Mouse (Mus musculus) E14TG2a.4 (cell line): ENCODE results near the gene Shisa2.

Experiments
- H3K27me3 ChIP-seq: 2 replicates; pipeline ENCODE4 v1.6.1; 2014; ENCODE audit warnings: low read length, control low read depth; ENCODE audit not compliant: insufficient read depth
- H3K36me3 ChIP-seq: 2 replicates; pipeline ENCODE4 v1.6.1; 2014; ENCODE audit warnings: low read length, control low read depth; ENCODE audit not compliant: insufficient read depth
- H3K4me1 ChIP-seq: replicated peaks from 2 replicates; pipeline ENCODE4 v1.6.1; 2014; ENCODE audit warnings: low read depth, low read length, control low read depth
- H3K4me3 ChIP-seq: replicated peaks from 2 replicates; pipeline ENCODE4 v1.5.1; 2014; ENCODE audit warnings: mild to moderate bottlenecking, low read length
- H3K9me3 ChIP-seq: 2 replicates; pipeline ENCODE4 v1.6.1; 2014; ENCODE audit warnings: low read length, control low read depth
- CTCF ChIP-seq: conservative IDR thresholded peaks from 2 replicates; pipeline ENCODE4 v1.5.1; 2014; ENCODE audit warnings: low read length
- NANOG ChIP-seq: IDR thresholded peaks from 2 replicates; pipeline ENCODE4 v1.6.1; 2014; ENCODE audit warnings: borderline replicate concordance, low read length, mixed read lengths
- POU5F1 ChIP-seq: IDR thresholded peaks from 2 replicates; pipeline ENCODE4 v1.6.1; 2014; ENCODE audit warnings: low read length, borderline replicate concordance

Gene Shisa2

DNA sequence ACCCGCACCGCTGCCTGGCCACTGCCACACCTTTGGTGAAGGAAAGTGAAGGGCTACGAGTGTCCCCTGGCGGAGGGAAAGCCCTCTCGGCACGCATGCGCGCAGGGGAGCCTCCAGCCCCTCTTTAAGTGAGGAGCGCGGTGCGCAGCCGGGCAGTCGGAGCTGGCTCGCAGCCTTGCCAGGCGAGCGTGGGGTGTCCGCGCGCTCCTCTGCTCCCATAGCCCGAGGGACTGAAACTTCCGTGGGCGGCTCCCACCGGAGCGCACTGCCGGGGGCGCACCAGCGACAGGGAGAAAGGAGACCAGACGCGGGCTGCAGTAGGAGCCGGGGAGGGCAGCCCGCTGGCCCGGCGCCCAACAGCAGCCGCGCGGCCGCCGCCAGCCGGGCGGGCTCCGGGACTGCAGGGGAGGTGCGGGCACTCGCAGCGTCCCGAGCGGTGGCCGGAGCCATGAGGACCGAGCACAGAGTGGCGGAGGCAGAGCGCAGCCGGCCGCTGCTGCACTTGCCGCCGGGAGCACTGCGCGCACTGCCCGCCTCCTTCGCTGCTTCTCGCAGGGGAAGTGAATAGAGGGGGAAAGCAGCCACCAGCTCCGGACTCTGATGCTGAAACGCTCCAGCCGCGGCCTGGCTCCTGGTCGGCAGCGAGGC is at the start of gene Shisa2:
Shisa2 (plus strand) TSS at position 151 of the 648 bp plus-strand sequence.
- TF ChIP-seq NANOG: no peak
- TF ChIP-seq CTCF: no peak; the same call in 1 of the 2 replicates
- TF ChIP-seq POU5F1: no peak

DNA sequence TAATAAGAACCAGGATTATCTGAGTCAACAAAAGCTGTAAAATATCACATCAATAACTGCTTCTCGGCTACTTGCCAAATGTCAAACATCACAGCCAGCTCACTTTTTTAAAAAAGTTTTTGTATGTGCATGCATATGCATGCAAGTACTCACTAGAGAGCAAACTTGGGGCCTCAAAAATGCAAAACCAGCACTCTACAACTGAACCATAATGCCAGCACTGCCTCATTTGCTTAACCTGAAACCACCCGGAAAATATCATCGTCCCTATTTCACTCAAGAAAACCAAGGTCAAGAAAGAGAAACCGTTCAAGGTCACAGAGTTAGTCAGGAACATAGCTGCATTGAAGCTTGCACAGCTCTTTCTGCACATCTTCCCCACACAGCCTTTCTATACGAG is 48.7 kb upstream of the Shisa2 start:
- H3K36me3 ChIP-seq: peaks cover 41% of the 10 kb centered on the region
- no peaks in the 10 kb centered on the region for H3K9me3 ChIP-seq
- TF ChIP-seq CTCF (no peak), NANOG (no peak), POU5F1 (no peak)
- no peaks in the 10 kb centered on the region for H3K27me3 ChIP-seq
- no peak overlapping the region for H3K4me3 ChIP-seq
- no peaks in the 10 kb centered on the region for H3K4me1 ChIP-seq

More for the DNA sequence above, at the start of gene Shisa2:
- peaks cover 69% of the 10 kb centered on the region for H3K4me1 ChIP-seq
- H3K36me3 ChIP-seq: peaks cover 14% of the 10 kb centered on the region
- peaks cover 21% of the 10 kb centered on the region for H3K27me3 ChIP-seq
- peak within 1 kb of the TSS; percentile 85 for H3K4me3 ChIP-seq
- H3K9me3 ChIP-seq: no peaks in the 10 kb centered on the region

DNA sequence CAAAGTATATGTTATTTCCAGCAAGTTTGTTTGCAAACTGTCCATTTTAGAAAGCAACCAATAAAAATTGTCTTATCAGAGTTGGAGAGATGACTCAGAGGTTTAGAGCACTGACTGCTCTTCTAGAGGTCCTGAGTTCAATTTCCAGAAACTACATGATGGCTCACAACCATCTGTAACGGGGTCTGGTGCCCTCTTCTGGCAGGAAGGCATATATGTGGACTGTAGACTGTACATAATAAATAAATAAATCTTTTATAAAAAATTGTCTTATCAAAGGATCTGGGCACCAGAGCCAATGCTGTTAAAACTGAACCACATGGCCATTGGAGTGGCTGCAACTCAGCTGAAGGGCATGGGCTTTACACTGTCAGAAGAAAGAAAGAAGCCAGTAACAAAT is 34.5 kb upstream of the Shisa2 start:
- no peak for TF ChIP-seq POU5F1
- TF ChIP-seq CTCF: peak; percentile 31
- Histone ChIP-seq H3K27me3 (no peaks in the 10 kb centered on the region), H3K4me3 (no peak overlapping the region), H3K36me3 (peaks cover 70% of the 10 kb centered on the region), H3K9me3 (no peaks in the 10 kb centered on the region), H3K4me1 (peaks cover 16% of the 10 kb centered on the region)

DNA sequence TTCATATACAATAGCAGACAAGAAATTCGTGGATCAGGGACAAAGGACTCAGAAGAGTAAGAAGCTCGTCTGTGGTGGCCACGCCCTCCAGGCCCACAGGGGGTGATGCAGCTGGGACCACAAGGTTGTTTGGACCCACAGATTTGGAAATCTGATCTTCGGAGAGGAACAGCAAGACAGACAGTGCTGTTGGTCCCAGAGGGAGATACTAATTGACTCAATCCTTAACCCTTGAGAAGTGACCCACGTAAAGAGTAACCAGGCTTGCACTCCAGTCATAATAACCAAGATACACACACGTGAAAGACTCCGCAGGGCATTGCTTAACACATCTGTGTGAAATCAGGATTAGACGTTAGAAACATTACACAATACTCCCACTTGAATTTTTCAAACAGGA is 33.2 kb upstream of the Shisa2 start:
- peaks cover 61% of the 10 kb centered on the region for H3K36me3 ChIP-seq
- H3K9me3 ChIP-seq: no peaks in the 10 kb centered on the region
- no peak for TF ChIP-seq NANOG
- TF ChIP-seq POU5F1: no peak
- no peak for TF ChIP-seq CTCF
- H3K4me1 ChIP-seq: peaks cover 21% of the 10 kb centered on the region
- H3K27me3 ChIP-seq: no peaks in the 10 kb centered on the region
- H3K4me3 ChIP-seq: no peak overlapping the region

DNA sequence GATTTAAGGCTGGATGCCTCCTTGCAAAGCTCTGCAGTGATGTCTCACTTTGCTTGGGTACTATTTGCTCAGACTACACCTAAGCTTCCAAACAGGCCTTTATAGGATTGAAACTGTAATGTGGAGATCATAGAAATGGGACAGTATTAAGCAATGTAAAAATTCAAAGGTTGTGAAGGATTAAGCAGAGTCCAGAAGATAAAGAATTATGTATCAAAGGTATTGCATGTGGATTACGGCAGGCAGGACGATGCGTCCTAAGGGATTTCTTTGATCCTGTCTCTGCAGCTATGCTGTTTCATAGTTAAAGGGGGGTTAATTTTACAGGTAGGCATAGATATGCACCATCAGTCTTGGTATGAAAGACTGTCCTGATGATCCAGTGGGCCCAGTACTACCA is 32.5 kb upstream of the Shisa2 start:
- Histone ChIP-seq H3K36me3 (peaks cover 59% of the 10 kb centered on the region), H3K4me1 (peaks cover 25% of the 10 kb centered on the region)
- TF ChIP-seq CTCF (no peak), NANOG (no peak), POU5F1 (no peak)

DNA sequence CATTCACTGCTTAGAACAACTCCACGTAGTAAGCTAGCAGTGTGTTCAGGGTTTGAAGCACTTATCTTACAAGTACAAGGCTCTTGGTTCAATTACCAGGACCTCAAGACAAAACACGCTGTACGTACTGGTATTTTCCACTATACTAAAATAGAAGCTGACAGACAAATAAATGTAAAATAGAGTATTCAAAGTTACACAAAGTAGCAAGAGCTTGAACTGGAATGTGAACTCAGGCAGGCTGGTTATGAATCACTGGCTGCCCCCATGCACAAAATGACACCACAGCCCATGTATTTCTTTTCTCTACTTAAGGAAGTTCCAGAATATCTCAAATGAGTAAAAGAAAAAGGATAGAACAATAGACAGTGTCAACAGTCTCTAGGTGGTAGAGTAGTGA is 30.1 kb upstream of the Shisa2 start:
- TF ChIP-seq CTCF: no peak
- TF ChIP-seq POU5F1: no peak
- no peak for TF ChIP-seq NANOG
- H3K4me1 ChIP-seq: peaks cover 30% of the 10 kb centered on the region
- no peaks in the 10 kb centered on the region for H3K9me3 ChIP-seq
- no peaks in the 10 kb centered on the region for H3K27me3 ChIP-seq
- peaks cover 37% of the 10 kb centered on the region for H3K36me3 ChIP-seq
- no peak overlapping the region for H3K4me3 ChIP-seq

More for the DNA sequence above, 32.5 kb upstream of the Shisa2 start:
- H3K9me3 ChIP-seq: no peaks in the 10 kb centered on the region
- H3K27me3 ChIP-seq: no peaks in the 10 kb centered on the region
- H3K4me3 ChIP-seq: no peak overlapping the region

DNA sequence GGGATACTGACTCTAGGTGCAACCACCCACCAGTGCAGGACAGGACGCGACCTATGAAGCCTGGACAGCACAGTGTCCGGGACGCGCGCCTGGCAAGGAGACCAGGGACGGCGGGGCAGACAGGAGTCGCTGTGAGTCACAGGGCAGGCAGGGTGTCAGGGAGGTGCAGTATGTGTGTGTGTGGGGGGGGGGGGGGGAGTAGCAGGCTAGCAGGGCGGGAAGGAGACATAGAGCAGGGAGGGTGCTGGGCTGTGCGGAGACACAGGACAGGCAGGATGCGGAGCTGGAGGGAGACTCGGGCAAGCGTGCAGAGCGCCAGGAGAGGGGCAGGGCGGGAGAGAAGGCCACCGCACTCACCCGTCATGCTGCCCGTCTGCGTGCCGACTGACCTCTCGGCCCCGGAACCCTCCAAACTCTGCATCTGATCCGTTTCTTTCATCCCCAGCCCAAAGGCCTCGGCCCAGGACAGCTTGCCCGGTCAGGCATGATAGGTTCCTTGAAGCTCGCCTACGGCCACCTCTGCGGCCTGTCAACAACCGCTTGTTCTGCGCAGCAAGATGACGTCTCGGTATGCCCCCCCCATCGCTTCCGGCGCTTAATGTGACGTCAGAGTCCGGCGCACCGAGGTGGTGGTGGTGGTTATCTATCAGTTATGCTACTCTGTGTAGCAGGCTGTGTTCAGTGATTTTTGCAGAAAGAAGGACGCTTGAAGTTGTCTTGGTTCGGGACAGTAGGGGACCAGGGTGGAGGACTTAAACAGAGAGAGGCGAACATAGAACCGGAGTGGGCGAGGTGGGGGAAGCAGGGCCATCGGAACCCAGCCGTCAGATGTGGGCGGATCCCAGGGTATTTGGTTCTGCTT is 27.5 kb upstream of the Shisa2 start, which contains the start of gene Cdadc1:
Cdadc1 (minus strand) TSS at position 562 of the 862 bp plus-strand sequence.
- H3K36me3 ChIP-seq: peaks cover 20% of the 10 kb centered on the region

DNA sequence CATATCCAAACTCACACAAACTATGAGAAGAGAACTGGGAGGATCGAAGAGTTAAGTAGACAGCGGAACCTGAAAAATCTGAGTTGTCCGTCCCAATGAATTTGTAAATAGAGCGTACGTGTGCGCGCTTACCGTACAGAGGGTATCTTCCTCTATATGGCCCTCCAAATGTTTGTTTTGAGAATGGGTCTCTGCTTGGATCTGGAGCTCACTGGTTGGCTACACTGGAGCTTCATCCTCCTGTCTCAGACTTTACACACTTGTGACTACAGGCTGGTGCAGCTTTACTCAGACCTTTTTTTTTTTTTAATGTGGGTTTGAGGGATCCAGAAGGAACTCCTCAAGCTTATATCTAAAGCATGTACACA is 26.9 kb upstream of the Shisa2 start:
- no peaks in the 10 kb centered on the region for H3K9me3 ChIP-seq
- H3K4me1 ChIP-seq: peaks cover 14% of the 10 kb centered on the region
- H3K4me3 ChIP-seq: peak overlapping the region; percentile 93
- TF ChIP-seq POU5F1 (no peak), NANOG (no peak), CTCF (no peak)
- H3K36me3 ChIP-seq: peaks cover 14% of the 10 kb centered on the region
- no peaks in the 10 kb centered on the region for H3K27me3 ChIP-seq

More for the DNA sequence above, 27.5 kb upstream of the Shisa2 start, which contains the start of gene Cdadc1:
- TF ChIP-seq POU5F1: no peak
- no peak for TF ChIP-seq NANOG
- TF ChIP-seq CTCF: no peak
- Histone ChIP-seq H3K4me1 (peaks cover 18% of the 10 kb centered on the region), H3K27me3 (no peaks in the 10 kb centered on the region), H3K4me3 (peak within 1 kb of the TSS; percentile 93), H3K9me3 (no peaks in the 10 kb centered on the region)
